In the genomic region with DNA sequence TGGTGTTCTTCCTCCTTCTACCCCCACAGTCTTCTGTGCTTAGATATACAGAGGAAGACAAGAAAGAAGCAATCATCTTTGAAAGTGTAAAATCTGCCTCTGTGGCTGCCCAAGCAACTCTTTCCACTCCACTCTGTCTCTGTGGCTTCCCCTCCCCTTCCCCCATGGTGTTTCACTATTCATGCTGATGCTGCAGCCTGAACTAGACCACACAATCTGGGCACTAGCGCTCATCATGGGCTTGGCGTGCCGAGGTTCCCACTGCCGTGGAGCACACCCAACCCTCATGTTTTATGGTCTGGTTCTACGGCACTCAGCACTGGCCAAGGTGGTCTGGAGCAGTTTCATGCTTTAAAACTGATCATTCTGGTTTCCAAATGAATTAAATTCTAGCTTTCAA, we compare ENCODE assay signal across 17 mouse cellular contexts. TPM values are rescaled to one million over a fixed set of nuclear protein-coding genes. Genes with fewer than 3 reads are reported as not detected.
DNase-seq lines count a peak whose midpoint lies in the region; ATAC-seq and TF ChIP-seq lines count a peak whose summit lies in the region.
"Had no signal": no experiment of that assay in that cellular context is flagged by ENCODE, and none has a peak within 500 bp of the region (broad histone marks: within the 10 kb centered on the region; RNA-seq: fewer than 3 reads in every experiment).

No protein-coding gene starts in this region.

- H3K9me3 ChIP-seq in hindbrain, embryonic 10.5 days = no peaks in the 10 kb centered on the region
- H3K9me3 ChIP-seq in hindbrain, embryonic 11.5 days (ENCODE audit: control insufficient read depth, low read length) = no peaks in the 10 kb centered on the region
- H3K9me3 ChIP-seq in limb, embryonic 10.5 days (replicated peaks) = no peaks in the 10 kb centered on the region
- H3K9me3 ChIP-seq: hindbrain, embryonic 12.5 days; liver, embryonic 12.5 days had no signal

- WGBS in hindbrain, embryonic 10.5 days = 84% methylated on average over 5 of the region's 5 CpGs
- WGBS in hindbrain, embryonic 11.5 days = 89% methylated on average over 5 of the region's 5 CpGs
- WGBS in limb, embryonic 10.5 days = 81% methylated on average over 5 of the region's 5 CpGs

- no peak for TF ChIP-seq POLR2A in brain, embryonic 14.5 days (IDR thresholded peaks at IDR 0.05; ENCODE audit: borderline replicate concordance, extremely low read depth, insufficient read depth, insufficient read length, poor library complexity, severe bottlenecking)

- ATAC-seq in hindbrain, embryonic 11.5 days (ENCODE audit: low FRiP score) = no peak
- ATAC-seq in erythroid progenitor cell, adult 5-6 weeks (replicated peaks; ENCODE audit: low FRiP score, poor library complexity, severe bottlenecking) = no peak
- ATAC-seq: liver, embryonic 12.5 days; Patski had no signal

- no peak for DNase-seq in hindbrain, embryonic 10.5 days (ENCODE audit: low spot score)
- DNase-seq in hindbrain, embryonic 11.5 days (ENCODE audit: low spot score) = no peak
- peak; percentile 45 for DNase-seq in CD4-positive helper T cell, adult 2 months (ENCODE audit: low read depth, low spot score)
- peak; percentile 26 for DNase-seq in brain, embryonic 14.5 days (ENCODE audit: low read depth)
- DNase-seq in limb, embryonic 10.5 days (ENCODE audit: low spot score) = no peak
- no peak for DNase-seq in adrenal gland, postnatal 4 days (ENCODE audit: low spot score in 2 of 2)
- DNase-seq: adrenal gland, postnatal 10 days; heart, adult 2 months; kidney, postnatal 10 days; lung, postnatal 4 days; spleen, adult 18-20 months had no signal

- peaks cover 71% of the 10 kb centered on the region for H3K4me1 ChIP-seq in hindbrain, embryonic 10.5 days (replicated peaks)
- peaks cover 14% of the 10 kb centered on the region for H3K4me1 ChIP-seq in hindbrain, embryonic 11.5 days (replicated peaks; ENCODE audit: control insufficient read depth, insufficient read depth, low read length)
- H3K4me1 ChIP-seq in limb, embryonic 10.5 days = peaks cover 95% of the 10 kb centered on the region

- no peak overlapping the region for H3K4me3 ChIP-seq in hindbrain, embryonic 10.5 days
- H3K4me3 ChIP-seq in hindbrain, embryonic 11.5 days (ENCODE audit: low read depth, low read length) = no peak overlapping the region
- H3K4me3 ChIP-seq in limb, embryonic 10.5 days = no peak overlapping the region
- H3K4me3 ChIP-seq: heart, adult 2 months; hindbrain, embryonic 12.5 days; liver, embryonic 12.5 days; myocyte had no signal

- 0 out of 2 replicates have a peak, but pooled peaks cover 10% of the 10 kb centered on the region for H3K27me3 ChIP-seq in hindbrain, embryonic 10.5 days (ENCODE audit: insufficient read depth, poor library complexity, severe bottlenecking)
- H3K27me3 ChIP-seq in hindbrain, embryonic 11.5 days (ENCODE audit: control insufficient read depth, insufficient read depth, low read length) = no peaks in the 10 kb centered on the region
- no peaks in the 10 kb centered on the region for H3K27me3 ChIP-seq in limb, embryonic 10.5 days (ENCODE audit: low read depth, poor library complexity, severe bottlenecking)
- H3K27me3 ChIP-seq: hindbrain, embryonic 12.5 days; liver, embryonic 12.5 days; Patski had no signal

- H3K27ac ChIP-seq in hindbrain, embryonic 10.5 days = peak overlapping the region; percentile 54
- no peak overlapping the region for H3K27ac ChIP-seq in hindbrain, embryonic 11.5 days (ENCODE audit: low read depth, low read length)
- H3K27ac ChIP-seq in limb, embryonic 10.5 days = peak overlapping the region; percentile 97
- H3K27ac ChIP-seq: heart, adult 2 months; hindbrain, embryonic 12.5 days; liver, embryonic 12.5 days had no signal

- H3K36me3 ChIP-seq in hindbrain, embryonic 10.5 days = no peaks in the 10 kb centered on the region
- no peaks in the 10 kb centered on the region for H3K36me3 ChIP-seq in hindbrain, embryonic 11.5 days (ENCODE audit: control insufficient read depth, insufficient read depth, low read length)
- peaks cover 8% of the 10 kb centered on the region; the same call in 1 of the 2 replicates for H3K36me3 ChIP-seq in limb, embryonic 10.5 days
- H3K36me3 ChIP-seq: hindbrain, embryonic 12.5 days; liver, embryonic 12.5 days had no signal

- no peak overlapping the region for H3K9ac ChIP-seq in hindbrain, embryonic 11.5 days (ENCODE audit: low read depth, low read length)
- H3K9ac ChIP-seq: hindbrain, embryonic 12.5 days; liver, embryonic 12.5 days had no signal

- TF ChIP-seq CTCF in brain, embryonic 14.5 days (IDR thresholded peaks at IDR 0.05; ENCODE audit: borderline replicate concordance, extremely low read depth, insufficient read depth, insufficient read length) = no peak

- no peak overlapping the region for H3K4me2 ChIP-seq in hindbrain, embryonic 11.5 days (replicated peaks; ENCODE audit: low read depth, low read length)
- H3K4me2 ChIP-seq: hindbrain, embryonic 12.5 days; liver, embryonic 12.5 days had no signal

RNA-seq across cellular contexts. Expression of a gene that starts 21.9 kb away (rescaled TPM):
- polyA plus RNA-seq in hindbrain, embryonic 10.5 days (2016; fragmentation: Nextera tagmentation; extraction: Ambion mirVana) = 16.0 and 19.0 TPM in 2 replicates
- polyA plus RNA-seq in hindbrain, embryonic 11.5 days (2014; fragmentation: Nextera tagmentation; extraction: Ambion mirVana) = 19.7 and 26.8 TPM in 2 replicates
- 16.1 and 19.5 TPM in 2 replicates for polyA plus RNA-seq in brain, embryonic 14.5 days (2012; rRNA removed)
- polyA plus RNA-seq in limb, embryonic 10.5 days (2016; fragmentation: Nextera tagmentation; extraction: Ambion mirVana) = 28.8 and 33.1 TPM in 2 replicates
- 10 to 100 TPM in 1 of 2 experiments, 1 to 10 TPM in 1; 9.3 to 10.2 TPM for total RNA-seq in adrenal gland, postnatal 4 days (2021)
- total RNA-seq in erythroid progenitor cell, adult 5-6 weeks (2015; ENCODE audit: low replicate concordance) = 3.2 and 49.0 TPM in 2 replicates
- 3.1 and 5.5 TPM in 2 replicates for total RNA-seq in erythroid progenitor cell, adult 5-6 weeks (2017; ENCODE audit: low replicate concordance)

RNA-seq across cellular contexts. Expression of a gene that starts 32.7 kb away (rescaled TPM):
- 0.14 and 0.16 TPM in 2 replicates for polyA plus RNA-seq in hindbrain, embryonic 10.5 days (2016; fragmentation: Nextera tagmentation; extraction: Ambion mirVana)
- polyA plus RNA-seq in hindbrain, embryonic 11.5 days (2014; fragmentation: Nextera tagmentation; extraction: Ambion mirVana) = 0.11 and 0.28 TPM in 2 replicates
- 0.68 and 1.0 TPM in 2 replicates for polyA plus RNA-seq in brain, embryonic 14.5 days (2012; rRNA removed)
- 0.38 TPM in 2 replicates for polyA plus RNA-seq in limb, embryonic 10.5 days (2016; fragmentation: Nextera tagmentation; extraction: Ambion mirVana)
- total RNA-seq in adrenal gland, postnatal 4 days (2021) = 100 to 1,000 TPM in 1 of 2 experiments, under 1 TPM in 1; 0.96 to 609 TPM
- not detected in 2 replicates for total RNA-seq in erythroid progenitor cell, adult 5-6 weeks (2015; ENCODE audit: low replicate concordance)
- not detected in 2 replicates for total RNA-seq in erythroid progenitor cell, adult 5-6 weeks (2017; ENCODE audit: low replicate concordance)
- total RNA-seq: layer of hippocampus, postnatal 10 days had no signal
- polyA plus RNA-seq: Patski had no signal

RNA-seq across cellular contexts. Expression of a gene that starts 51.7 kb away (rescaled TPM):
- 1,257 and 1,613 TPM in 2 replicates for polyA plus RNA-seq in hindbrain, embryonic 10.5 days (2016; fragmentation: Nextera tagmentation; extraction: Ambion mirVana)
- 1,131 and 1,227 TPM in 2 replicates for polyA plus RNA-seq in hindbrain, embryonic 11.5 days (2014; fragmentation: Nextera tagmentation; extraction: Ambion mirVana)
- polyA plus RNA-seq in brain, embryonic 14.5 days (2012; rRNA removed) = 533 and 604 TPM in 2 replicates
- 3,140 and 3,810 TPM in 2 replicates for polyA plus RNA-seq in limb, embryonic 10.5 days (2016; fragmentation: Nextera tagmentation; extraction: Ambion mirVana)
- 100 to 1,000 TPM; 359 to 373 TPM for total RNA-seq in adrenal gland, postnatal 4 days (2021)
- not detected in 2 replicates for total RNA-seq in erythroid progenitor cell, adult 5-6 weeks (2015; ENCODE audit: low replicate concordance)
- not detected in 2 replicates for total RNA-seq in erythroid progenitor cell, adult 5-6 weeks (2017; ENCODE audit: low replicate concordance)

Comparison
In these comparisons a context has a peak if more than half of its experiments do, and no peak if none do; other contexts are left out.
1. DNase-seq: peak in CD4-positive helper T cell, adult 2 months (single experiment) and brain, embryonic 14.5 days (single experiment); none in hindbrain, embryonic 10.5 days (single experiment), hindbrain, embryonic 11.5 days (single experiment), limb, embryonic 10.5 days (single experiment) and adrenal gland, postnatal 4 days (0 of 2).